Mouse (Mus musculus): ENCODE data around the gene Slc25a39.
"Not testable (repeated sequence)": the region's sequence is repeated elsewhere in the genome, so short reads cannot be mapped to it uniquely, and the experiment has no call there.

The Slc25a39 gene

GRCm38 (mm10) chr11:102368347-102368746, 39.4 kb downstream of the Slc25a39 start:
- DNase-seq = no peak

- no peak for DNase-seq
Observed at GRCm38 (mm10) chr11:102367504-102368280, 40.1 kb downstream of the Slc25a39 start.

GRCm38 (mm10) chr11:102366103-102366502, 41.6 kb downstream of the Slc25a39 start, which contains the start of gene Slc4a1:
Slc4a1 (minus strand) TSS chr11:102366203.
- not testable (repeated sequence) for DNase-seq

- no peak for DNase-seq
Observed at GRCm38 (mm10) chr11:102365699-102366098, 42.0 kb downstream of the Slc25a39 start.

GRCm38 (mm10) chr11:102364570-102365371, 43.0 kb downstream of the Slc25a39 start:
- no peak for DNase-seq

- no peak for DNase-seq
Observed at GRCm38 (mm10) chr11:102363623-102364022, 44.1 kb downstream of the Slc25a39 start.

GRCm38 (mm10) chr11:102361776-102362495, 45.8 kb downstream of the Slc25a39 start:
- no peak for DNase-seq

- DNase-seq = no peak
Observed at GRCm38 (mm10) chr11:102358365-102358764, 49.4 kb downstream of the Slc25a39 start.

GRCm38 (mm10) chr11:102356636-102357350, 51.0 kb downstream of the Slc25a39 start:
- peak in 1 of 2 experiments; percentile 27 for DNase-seq

- no peak for DNase-seq
Observed at GRCm38 (mm10) chr11:102356190-102356589, 51.6 kb downstream of the Slc25a39 start.

GRCm38 (mm10) chr11:102355501-102355900, 52.2 kb downstream of the Slc25a39 start:
- DNase-seq = no peak

- no peak for DNase-seq
Observed at GRCm38 (mm10) chr11:102353021-102353431, 54.7 kb downstream of the Slc25a39 start.
